Mouse (Mus musculus) myocyte (in vitro differentiated cells): ENCODE data around the gene Gsap.
A peak's percentile ranks its signal among the peaks of the same experiment; 100 is the strongest.

ENCODE experiments used
- CEBPB ChIP-seq: IDR thresholded peaks from 2 replicates; pipeline ENCODE4 v1.6.1; 2011; ENCODE audit warnings: mild to moderate bottlenecking, moderate library complexity; ENCODE audit not compliant: poor library complexity, insufficient read depth, severe bottlenecking
- E2F4 ChIP-seq: IDR thresholded peaks from one replicate; pipeline ENCODE4 v1.6.1; 2011; ENCODE audit warnings: mild to moderate bottlenecking, control low read depth, moderate library complexity; ENCODE audit not compliant: insufficient read depth
- MAX ChIP-seq: IDR thresholded peaks from one replicate; pipeline ENCODE4 v1.6.1; 2011; ENCODE audit warnings: low read depth, mild to moderate bottlenecking, control low read depth
- MYOD1 ChIP-seq, 3 experiments: IDR thresholded peaks; one replicate each; pipeline ENCODE4 v1.6.1; 2011; ENCODE audit warnings: control low read depth in 2 of 3, low read depth in 2 of 3, mild to moderate bottlenecking in 2 of 3, moderate library complexity in 1 of 3; ENCODE audit not compliant: insufficient read length in 2 of 3, control insufficient read depth in 1 of 3
- MYOG ChIP-seq, 3 experiments: IDR thresholded peaks; one replicate each; pipeline ENCODE4 v1.6.1; 2011; ENCODE audit warnings: control low read depth in 2 of 3, low read depth in 2 of 3, mild to moderate bottlenecking in 2 of 3; ENCODE audit not compliant: insufficient read length in 2 of 3, control insufficient read depth in 1 of 3, insufficient read depth in 1 of 3
- POLR2A ChIP-seq: IDR thresholded peaks from one replicate; pipeline ENCODE4 v1.6.1; 2011; ENCODE audit warnings: low read depth, mild to moderate bottlenecking, control low read depth, moderate library complexity; ENCODE audit not compliant: insufficient read length
- TCF12 ChIP-seq: IDR thresholded peaks from one replicate; pipeline ENCODE4 v1.6.1; 2011; ENCODE audit warnings: mild to moderate bottlenecking, control low read depth; ENCODE audit not compliant: poor library complexity, insufficient read depth, severe bottlenecking
- TCF3 ChIP-seq: IDR thresholded peaks from one replicate; pipeline ENCODE4 v1.6.1; 2011; ENCODE audit warnings: low read depth, control low read depth; ENCODE audit not compliant: insufficient read length
- USF1 ChIP-seq: IDR thresholded peaks from one replicate; pipeline ENCODE4 v1.6.1; 2011; ENCODE audit warnings: low read depth, mild to moderate bottlenecking, control low read depth, moderate library complexity

DNA sequence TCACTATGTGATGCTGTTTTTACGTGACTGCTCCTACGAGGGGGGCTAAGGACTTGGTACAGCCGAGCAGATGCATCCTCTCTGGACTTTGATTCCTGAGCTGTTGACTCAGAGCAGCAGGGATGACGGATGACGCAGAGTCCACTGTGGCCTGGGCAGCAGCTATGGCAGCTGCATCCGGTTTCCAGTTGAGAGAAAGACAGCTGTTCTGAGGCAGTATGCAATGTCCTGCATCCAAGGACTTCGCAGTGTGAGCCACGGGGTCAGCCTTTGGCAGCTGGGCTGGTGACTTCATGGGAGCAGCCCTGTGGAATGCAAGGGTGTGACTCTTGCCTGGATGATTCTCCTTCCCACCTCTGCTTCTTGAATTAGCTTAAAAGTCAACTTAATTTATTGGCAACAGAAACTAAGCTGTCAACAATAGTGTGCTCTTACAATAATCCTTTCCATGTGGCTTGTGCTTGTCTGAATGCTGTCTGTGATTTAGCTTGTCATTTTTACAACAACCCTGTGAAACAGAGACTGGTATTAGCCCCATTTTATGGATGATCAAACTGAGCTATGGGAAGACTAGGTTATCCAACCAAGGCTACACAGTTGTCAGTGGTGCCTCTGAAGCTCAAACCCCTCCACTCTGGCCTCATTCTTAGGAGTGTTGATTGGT is 41.4 kb upstream of the Gsap start:
- peak; percentile 97 for TF ChIP-seq TCF3
- TF ChIP-seq POLR2A: no peak
- TF ChIP-seq MAX: peak; percentile 49
- TF ChIP-seq MYOG (IDR thresholded peaks at IDR 0.05; ENCODE audit: control insufficient read depth in 1 of 3, insufficient read depth in 1 of 3, insufficient read length in 2 of 3, low read depth in 2 of 3): peak; percentile 98 to 100 (median 100)
- peak; percentile 95 to 100 (median 100) for TF ChIP-seq MYOD1 (IDR thresholded peaks at IDR 0.05; ENCODE audit: control insufficient read depth in 1 of 3, insufficient read length in 2 of 3, low read depth in 2 of 3)
- peak; percentile 33 for TF ChIP-seq USF1
- TF ChIP-seq CEBPB: peak; percentile 71; the same call in 1 of the 2 replicates
- no peak for TF ChIP-seq E2F4
- TF ChIP-seq TCF12: peak; percentile 99
